Mouse (Mus musculus): Measurements from ENCODE around the gene Tom1l2.

DNA sequence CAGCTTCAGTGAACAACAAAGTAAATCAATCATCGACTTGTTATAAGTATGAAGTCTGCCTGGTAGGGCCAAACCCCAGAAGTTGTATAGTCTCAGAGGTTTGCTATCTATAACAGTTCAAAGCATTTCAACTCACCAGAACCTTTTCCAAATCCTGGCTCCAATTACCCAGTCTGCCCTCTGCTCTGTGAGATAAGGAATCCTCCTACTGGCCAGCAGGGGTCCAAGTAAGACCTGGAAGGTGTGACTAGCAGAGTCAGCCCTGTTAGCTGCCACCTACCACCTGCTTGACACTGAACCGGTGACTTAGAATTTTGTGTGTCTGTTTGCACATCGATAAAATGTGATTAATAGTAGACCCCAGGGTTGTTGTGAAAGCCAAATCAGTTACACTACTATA lies 14.6 kb upstream of the Tom1l2 start:
- TF ChIP-seq CTCF (conservative IDR thresholded peaks at IDR 0.05; ENCODE audit: low read length) (no peak), NANOG (IDR thresholded peaks at IDR 0.05; ENCODE audit: borderline replicate concordance, low read length) (no peak), POU5F1 (IDR thresholded peaks at IDR 0.05; ENCODE audit: borderline replicate concordance, low read length) (no peak)
